Mouse (Mus musculus): ENCODE results near the gene Hipk2. TPM values are rescaled to one million over a fixed set of nuclear protein-coding genes. Genes with fewer than 3 reads are reported as not detected.

Hipk2 gene
- polyA plus RNA-seq, 1 experiment = 34.3 TPM

GRCm38 (mm10) chr6:38912845-38913244 lies 36.9 kb upstream of the Hipk2 start:
- DNase-seq = no peak
- Histone ChIP-seq H3K4me3 (replicated peaks; ENCODE audit: insufficient read depth, low read depth, low read length) (no peak overlapping the region), H3K4me1 (ENCODE audit: control insufficient read depth, insufficient read depth, low read length) (no peaks in the 10 kb centered on the region), H3K27ac (ENCODE audit: insufficient read depth, low read length) (no peak overlapping the region), H3K27me3 (ENCODE audit: control insufficient read depth, insufficient read depth, low read length) (no peaks in the 10 kb centered on the region)
- TF ChIP-seq POLR2A (IDR thresholded peaks at IDR 0.05; ENCODE audit: borderline replicate concordance, insufficient read depth, low read length) (no peak), CTCF (IDR thresholded peaks at IDR 0.05; ENCODE audit: borderline replicate concordance, insufficient read depth, low read depth, low read length) (no peak)
- 36% methylated on average over 9 of the region's 9 CpGs for WGBS

DNA sequence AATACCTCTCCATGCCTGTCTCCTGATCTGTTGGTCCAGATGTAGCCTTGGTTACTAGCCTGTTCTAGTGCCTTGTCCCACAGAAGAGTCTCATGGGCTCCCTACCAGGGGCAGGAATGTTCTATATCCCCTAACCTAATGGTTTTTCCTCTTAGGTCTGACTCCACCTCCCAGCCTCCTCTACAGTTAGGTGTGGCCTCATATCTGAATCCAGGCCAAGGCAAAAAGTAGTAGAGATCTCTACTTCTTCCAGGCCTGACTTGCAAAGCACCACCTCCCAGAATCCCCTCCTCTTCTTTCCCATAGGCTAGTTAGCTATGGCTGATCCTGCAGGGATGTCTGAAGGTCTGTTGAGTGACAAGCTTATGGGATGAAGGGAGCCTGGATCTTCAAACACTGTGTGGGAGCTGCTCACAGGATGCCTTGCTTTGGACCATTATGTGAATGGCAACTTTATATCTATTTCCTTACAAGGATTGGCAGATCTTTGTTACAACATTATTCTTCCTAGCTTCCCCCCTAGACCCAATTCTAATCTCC lies 36.2 kb upstream of the Hipk2 start:
- TF ChIP-seq CTCF (IDR thresholded peaks at IDR 0.05; ENCODE audit: borderline replicate concordance, insufficient read depth, low read depth, low read length) (no peak), POLR2A (IDR thresholded peaks at IDR 0.05; ENCODE audit: borderline replicate concordance, insufficient read depth, low read length) (no peak)
- Histone ChIP-seq H3K4me1 (ENCODE audit: control insufficient read depth, insufficient read depth, low read length) (no peaks in the 10 kb centered on the region), H3K27ac (ENCODE audit: insufficient read depth, low read length) (no peak overlapping the region), H3K27me3 (ENCODE audit: control insufficient read depth, insufficient read depth, low read length) (no peaks in the 10 kb centered on the region), H3K4me3 (replicated peaks; ENCODE audit: insufficient read depth, low read depth, low read length) (no peak overlapping the region)
- DNase-seq = no peak

GRCm38 (mm10) chr6:38910828-38911559 lies 35.0 kb upstream of the Hipk2 start:
- no peaks in the 10 kb centered on the region for H3K27me3 ChIP-seq (ENCODE audit: control insufficient read depth, insufficient read depth, low read length)
- TF ChIP-seq POLR2A (IDR thresholded peaks at IDR 0.05; ENCODE audit: borderline replicate concordance, insufficient read depth, low read length) (no peak), CTCF (IDR thresholded peaks at IDR 0.05; ENCODE audit: borderline replicate concordance, insufficient read depth, low read depth, low read length) (peak; percentile 90)
- peak; percentile 65 to 71 for DNase-seq
- H3K4me1 ChIP-seq (ENCODE audit: control insufficient read depth, insufficient read depth, low read length) = no peaks in the 10 kb centered on the region
- WGBS = 74% methylated on average over 3 of the region's 3 CpGs
- H3K27ac ChIP-seq (ENCODE audit: insufficient read depth, low read length) = no peak overlapping the region
- no peak overlapping the region for H3K4me3 ChIP-seq (replicated peaks; ENCODE audit: insufficient read depth, low read depth, low read length)

GRCm38 (mm10) chr6:38908401-38908800 lies 32.4 kb upstream of the Hipk2 start:
- Histone ChIP-seq H3K27me3 (ENCODE audit: control insufficient read depth, insufficient read depth, low read length) (no peaks in the 10 kb centered on the region), H3K27ac (ENCODE audit: insufficient read depth, low read length) (no peak overlapping the region), H3K4me1 (ENCODE audit: control insufficient read depth, insufficient read depth, low read length) (no peaks in the 10 kb centered on the region), H3K4me3 (replicated peaks; ENCODE audit: insufficient read depth, low read depth, low read length) (no peak overlapping the region)
- no peak for DNase-seq
- no peak for TF ChIP-seq POLR2A (IDR thresholded peaks at IDR 0.05; ENCODE audit: borderline replicate concordance, insufficient read depth, low read length)
- no peak for TF ChIP-seq CTCF (IDR thresholded peaks at IDR 0.05; ENCODE audit: borderline replicate concordance, insufficient read depth, low read depth, low read length)
- WGBS = 45% methylated on average over 6 of the region's 6 CpGs

DNA sequence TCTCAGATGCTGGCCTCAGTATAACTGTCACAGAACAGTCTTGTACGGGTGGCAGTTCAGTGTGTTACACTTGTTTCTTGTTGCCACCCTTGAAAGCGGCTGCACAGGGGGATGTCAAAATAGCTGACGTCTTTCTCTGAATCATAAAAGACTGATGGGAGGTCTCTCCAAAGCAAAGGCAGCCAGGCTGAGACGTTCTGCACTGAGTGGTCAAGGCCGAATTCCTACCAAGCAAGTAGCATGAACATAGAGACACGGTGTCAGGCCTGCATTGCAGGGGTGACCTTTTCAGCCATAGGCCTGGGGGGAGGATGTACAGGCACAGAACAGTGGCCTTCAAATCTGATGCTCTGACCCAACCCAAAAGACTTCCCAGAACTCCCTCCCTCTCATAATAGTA lies 30.0 kb upstream of the Hipk2 start:
- no peak for DNase-seq
- 69% methylated on average over 6 of the region's 6 CpGs for WGBS
- Histone ChIP-seq H3K27ac (ENCODE audit: insufficient read depth, low read length) (no peak overlapping the region), H3K4me3 (replicated peaks; ENCODE audit: insufficient read depth, low read depth, low read length) (no peak overlapping the region), H3K4me1 (ENCODE audit: control insufficient read depth, insufficient read depth, low read length) (no peaks in the 10 kb centered on the region), H3K27me3 (ENCODE audit: control insufficient read depth, insufficient read depth, low read length) (no peaks in the 10 kb centered on the region)
- TF ChIP-seq POLR2A (IDR thresholded peaks at IDR 0.05; ENCODE audit: borderline replicate concordance, insufficient read depth, low read length) = no peak
- no peak for TF ChIP-seq CTCF (IDR thresholded peaks at IDR 0.05; ENCODE audit: borderline replicate concordance, insufficient read depth, low read depth, low read length)

GRCm38 (mm10) chr6:38902820-38903439 lies 27.0 kb upstream of the Hipk2 start:
- no peaks in the 10 kb centered on the region for H3K27me3 ChIP-seq (ENCODE audit: control insufficient read depth, insufficient read depth, low read length)
- H3K4me1 ChIP-seq (ENCODE audit: control insufficient read depth, insufficient read depth, low read length) = no peaks in the 10 kb centered on the region
- no peak for DNase-seq
- 91% methylated on average over 10 of the region's 10 CpGs for WGBS
- H3K27ac ChIP-seq (ENCODE audit: insufficient read depth, low read length) = no peak overlapping the region
- H3K4me3 ChIP-seq (replicated peaks; ENCODE audit: insufficient read depth, low read depth, low read length) = no peak overlapping the region
- no peak for TF ChIP-seq CTCF (IDR thresholded peaks at IDR 0.05; ENCODE audit: borderline replicate concordance, insufficient read depth, low read depth, low read length)
- TF ChIP-seq POLR2A (IDR thresholded peaks at IDR 0.05; ENCODE audit: borderline replicate concordance, insufficient read depth, low read length) = no peak

DNA sequence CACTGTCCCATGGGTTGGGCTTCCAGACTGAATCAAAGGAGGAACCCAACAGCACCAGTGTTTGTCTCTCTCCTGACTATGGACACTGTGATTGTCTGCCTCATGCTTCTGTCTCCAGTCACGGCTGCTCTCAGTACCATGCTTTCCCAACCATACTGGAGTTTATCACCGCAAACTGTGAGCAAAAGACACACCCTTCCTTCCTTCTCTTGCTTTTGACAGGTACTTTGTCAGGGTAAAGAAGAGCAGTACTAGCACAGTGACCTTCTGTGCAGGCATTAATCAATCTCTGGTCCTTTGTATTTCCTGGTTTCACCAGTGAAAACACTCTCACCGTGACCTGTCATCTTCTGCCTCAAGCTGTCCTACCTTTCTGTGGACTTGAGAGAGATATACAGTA lies 25.7 kb upstream of the Hipk2 start:
- no peak for DNase-seq
- H3K4me1 ChIP-seq (ENCODE audit: control insufficient read depth, insufficient read depth, low read length) = no peaks in the 10 kb centered on the region
- 94% methylated on average over 3 of the region's 3 CpGs for WGBS
- no peak overlapping the region for H3K4me3 ChIP-seq (replicated peaks; ENCODE audit: insufficient read depth, low read depth, low read length)
- no peak overlapping the region for H3K27ac ChIP-seq (ENCODE audit: insufficient read depth, low read length)
- no peaks in the 10 kb centered on the region for H3K27me3 ChIP-seq (ENCODE audit: control insufficient read depth, insufficient read depth, low read length)
- no peak for TF ChIP-seq POLR2A (IDR thresholded peaks at IDR 0.05; ENCODE audit: borderline replicate concordance, insufficient read depth, low read length)
- no peak for TF ChIP-seq CTCF (IDR thresholded peaks at IDR 0.05; ENCODE audit: borderline replicate concordance, insufficient read depth, low read depth, low read length)

DNA sequence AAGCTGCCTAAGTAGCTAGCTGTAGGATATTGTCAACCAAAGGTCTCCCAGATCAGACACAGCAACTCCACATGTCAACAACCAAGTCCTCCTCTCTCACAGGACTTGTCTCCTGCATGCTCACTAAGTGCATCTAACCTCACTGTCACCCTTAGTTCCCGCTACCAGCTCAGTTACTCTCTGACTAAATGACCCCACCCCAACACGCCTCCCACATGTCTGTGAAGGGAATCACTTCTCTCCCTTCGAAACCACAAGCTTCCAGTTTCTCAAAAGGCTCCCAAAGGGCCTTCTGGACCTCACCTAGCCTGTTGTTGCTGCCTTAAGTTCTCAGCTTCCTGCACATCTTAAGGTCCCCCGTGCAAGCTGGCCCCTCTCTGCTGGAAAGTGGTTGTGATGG lies 25.2 kb upstream of the Hipk2 start:
- 86% methylated on average over 4 of the region's 4 CpGs for WGBS
- no peak for TF ChIP-seq POLR2A (IDR thresholded peaks at IDR 0.05; ENCODE audit: borderline replicate concordance, insufficient read depth, low read length)
- TF ChIP-seq CTCF (IDR thresholded peaks at IDR 0.05; ENCODE audit: borderline replicate concordance, insufficient read depth, low read depth, low read length) = no peak
- H3K27ac ChIP-seq (ENCODE audit: insufficient read depth, low read length) = no peak overlapping the region

More for the DNA sequence above, 25.2 kb upstream of the Hipk2 start:
- H3K27me3 ChIP-seq (ENCODE audit: control insufficient read depth, insufficient read depth, low read length) = no peaks in the 10 kb centered on the region
- no peak for DNase-seq
- no peak overlapping the region for H3K4me3 ChIP-seq (replicated peaks; ENCODE audit: insufficient read depth, low read depth, low read length)
- H3K4me1 ChIP-seq (ENCODE audit: control insufficient read depth, insufficient read depth, low read length) = no peaks in the 10 kb centered on the region

All from cerebellum, adult 2 months (tissue).